Mouse (Mus musculus): ENCODE results near the gene Kif18b.

DNA sequence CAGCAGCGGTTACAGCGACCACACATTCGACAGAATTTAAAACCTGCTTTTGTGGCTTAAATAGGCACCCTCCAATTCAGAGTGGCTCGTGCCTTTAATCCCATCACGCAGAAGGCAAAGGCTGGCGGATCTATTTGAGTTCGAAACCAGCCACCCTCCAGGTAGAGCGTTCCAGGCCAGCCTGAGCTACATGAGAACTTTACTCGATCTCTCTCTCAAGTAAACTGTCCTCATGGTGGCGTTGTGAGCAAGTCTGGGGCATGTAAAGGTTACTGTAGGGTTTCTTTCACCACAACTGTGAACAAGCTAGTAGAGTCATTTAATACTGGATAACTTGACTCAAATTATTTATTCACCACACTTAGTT lies 410 bp upstream of the Kif18b start:
- TF ChIP-seq POLR2A (IDR thresholded peaks at IDR 0.05; ENCODE audit: control insufficient read depth, extremely low read depth, insufficient read depth, low read length, poor library complexity) (no peak), CTCF (IDR thresholded peaks at IDR 0.05; ENCODE audit: borderline replicate concordance, control insufficient read depth, extremely low read depth, insufficient read depth, low read length, poor library complexity) (no peak)
